Mouse (Mus musculus): ENCODE data around the gene Cnot2. TPM values are rescaled to one million over a fixed set of nuclear protein-coding genes. Genes with fewer than 3 reads are reported as not detected.

Cnot2 gene
- total RNA-seq, 2 experiments from 2014 or later, result 87.0 to 90.6 TPM

DNA sequence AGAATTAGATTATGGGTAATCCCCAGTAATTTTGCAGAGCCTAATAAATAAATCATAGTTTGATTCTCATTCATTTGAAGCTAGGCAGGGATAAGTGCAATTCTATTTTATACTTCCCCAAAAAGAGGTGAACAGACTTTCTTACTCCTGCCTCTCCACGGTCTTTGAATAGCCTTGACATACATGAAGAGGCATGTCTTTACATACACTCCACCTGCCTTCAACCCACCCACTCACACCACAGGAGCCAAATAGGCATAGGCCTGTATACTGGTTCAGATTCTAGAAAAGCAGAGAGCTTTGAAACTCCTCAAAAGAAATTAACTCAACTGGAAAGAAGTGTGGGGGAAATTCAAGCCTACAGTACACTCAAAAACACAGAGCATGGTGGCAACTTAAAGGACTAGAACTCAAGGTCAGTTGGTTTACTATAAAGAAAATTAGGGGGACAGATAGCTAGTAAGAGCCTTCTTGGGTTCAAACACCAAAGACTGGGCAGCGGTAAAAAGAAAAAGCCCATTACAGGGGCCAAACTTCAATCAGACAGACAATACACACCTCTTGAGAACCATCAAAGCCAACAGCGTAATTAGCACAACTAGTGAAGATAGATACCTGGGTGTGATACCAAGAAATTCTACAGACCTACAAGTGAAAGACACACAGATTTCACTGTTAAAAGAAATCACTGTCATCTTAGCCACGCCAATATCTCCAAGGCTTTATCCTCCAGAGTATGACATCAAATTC is 18.4 kb downstream of the Cnot2 start:
- no peak for DNase-seq

DNA sequence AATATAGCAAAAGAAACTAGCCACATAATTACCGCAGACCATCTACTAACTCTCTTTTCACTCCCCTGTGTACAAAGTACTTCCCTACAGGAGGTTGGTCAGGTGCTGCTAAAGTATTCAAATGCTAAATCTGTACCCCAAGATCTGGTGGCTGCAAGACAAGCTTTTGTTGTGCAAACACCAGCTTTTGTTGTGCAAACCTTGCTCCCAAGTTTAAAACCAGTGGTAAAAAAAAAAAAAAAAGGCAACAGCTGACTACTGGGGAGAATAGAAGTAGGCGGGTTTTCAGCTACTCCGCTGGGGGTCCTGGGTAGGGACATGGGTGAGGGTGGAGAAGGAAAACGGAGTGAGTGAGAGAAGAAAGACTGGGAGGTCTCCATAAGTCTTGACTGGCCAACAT is 19.1 kb downstream of the Cnot2 start:
- no peak for DNase-seq

DNA sequence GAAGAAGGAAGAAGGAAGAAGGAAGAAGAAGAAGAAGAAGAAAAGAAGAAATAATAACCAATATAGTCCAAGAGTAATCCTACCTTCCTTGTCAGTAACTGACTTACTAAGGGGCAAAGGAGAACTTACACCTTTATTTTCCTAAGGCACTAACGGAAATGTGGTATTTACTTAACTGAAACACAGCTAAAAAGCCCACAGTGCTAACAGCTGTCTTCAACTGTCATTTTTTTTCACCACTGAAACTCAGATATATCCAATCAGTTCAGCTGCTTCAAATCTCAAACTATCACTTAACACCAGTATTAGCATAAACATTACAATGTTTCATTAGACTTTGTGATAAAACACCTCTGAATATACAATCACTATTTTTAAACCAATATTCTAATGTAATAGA is 22.1 kb downstream of the Cnot2 start:
- no peak for DNase-seq

DNA sequence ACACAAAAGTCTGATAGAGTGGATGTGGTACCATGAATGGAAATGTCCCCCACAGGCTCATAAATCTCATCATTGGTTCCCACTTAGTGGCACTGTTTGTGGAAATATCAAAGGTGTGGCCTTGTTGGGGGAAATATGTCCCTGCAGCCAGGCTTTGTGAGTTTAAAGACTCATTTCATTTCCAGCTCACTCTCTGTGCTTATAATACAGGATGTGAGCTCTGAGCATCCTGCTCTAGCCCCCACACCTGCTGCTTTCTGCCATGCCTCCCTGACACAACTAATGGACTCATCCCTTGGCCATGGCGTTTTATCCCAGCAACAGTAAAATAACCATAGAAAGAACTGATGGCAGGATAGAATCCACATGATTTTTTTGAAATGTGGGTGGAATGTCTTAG is 24.1 kb downstream of the Cnot2 start:
- no peak for DNase-seq

DNA sequence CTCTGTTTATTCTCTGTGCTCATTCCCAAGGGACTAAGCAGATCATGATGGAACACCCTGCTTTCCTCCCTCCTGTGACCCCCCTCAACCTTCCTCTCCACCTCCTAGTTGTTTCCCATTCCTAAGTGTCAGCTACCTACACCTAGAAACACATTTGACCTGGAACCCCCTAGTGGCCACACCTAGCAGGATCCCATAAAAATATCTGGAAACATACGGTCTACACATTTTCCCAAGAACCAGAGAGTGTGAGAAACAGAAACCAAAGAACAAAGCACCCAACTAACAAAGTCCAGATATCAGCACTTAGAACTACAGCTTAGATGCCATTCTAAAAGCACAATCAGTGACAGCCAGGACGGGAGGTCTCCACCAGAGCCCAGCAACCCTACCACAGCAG is 26.9 kb downstream of the Cnot2 start:
- DNase-seq, result no peak

DNA sequence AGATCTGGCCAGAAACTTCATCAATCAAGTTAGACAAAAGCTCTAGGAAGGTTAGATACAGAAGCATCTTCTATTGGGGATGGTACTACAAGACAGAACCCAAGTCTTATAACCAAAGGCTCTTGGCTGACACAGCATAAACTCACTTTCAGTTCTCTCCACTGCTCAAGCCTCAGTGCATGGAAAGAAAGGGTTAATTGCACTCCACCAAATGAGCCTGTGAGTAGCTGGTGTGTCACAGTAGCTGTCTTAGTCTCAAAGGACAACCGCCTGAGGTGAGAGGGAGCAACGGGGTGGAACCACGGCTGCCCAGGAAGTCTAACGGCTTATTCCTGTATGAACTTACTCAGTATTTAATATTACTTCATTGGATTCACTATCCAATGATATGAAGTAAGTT is 33.4 kb downstream of the Cnot2 start:
- no peak for DNase-seq

DNA sequence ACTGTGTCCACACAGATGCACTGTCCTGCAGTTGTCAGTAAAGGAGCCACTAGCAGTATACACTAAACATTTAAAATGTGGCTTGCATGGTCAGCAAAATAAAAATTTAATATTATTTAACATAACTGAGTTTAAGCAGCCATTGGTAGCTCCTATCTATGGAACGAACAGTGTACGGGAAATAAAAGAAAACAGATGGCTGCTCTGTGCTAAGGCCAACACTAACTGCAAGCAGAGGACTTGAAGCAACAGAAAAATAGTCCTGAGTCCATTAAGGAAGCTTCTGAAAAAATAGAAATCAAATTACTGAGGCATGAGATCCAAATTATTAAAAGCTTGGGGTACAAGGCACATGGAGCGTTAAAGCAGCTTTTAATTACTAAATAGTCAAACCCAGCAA is 35.1 kb downstream of the Cnot2 start:
- DNase-seq, result no peak

DNA sequence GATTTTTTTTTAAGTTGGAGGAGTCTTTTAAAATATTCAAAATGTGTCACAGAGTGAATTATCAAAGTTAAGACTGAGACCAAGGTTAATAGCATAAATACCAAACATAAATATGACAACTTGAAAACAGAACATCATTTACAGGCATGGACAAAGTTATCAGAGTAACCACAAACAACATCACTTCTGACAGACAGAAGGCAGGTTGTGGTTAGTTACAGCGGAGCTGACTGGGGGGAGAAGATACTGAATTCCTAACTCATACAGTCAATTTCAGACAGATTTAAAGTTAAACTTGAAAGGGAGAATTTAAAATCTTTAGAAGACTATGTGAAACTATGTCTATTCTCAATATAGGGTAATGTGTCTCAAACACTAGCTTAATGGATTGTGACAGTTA is 38.2 kb downstream of the Cnot2 start:
- DNase-seq, result no peak

DNA sequence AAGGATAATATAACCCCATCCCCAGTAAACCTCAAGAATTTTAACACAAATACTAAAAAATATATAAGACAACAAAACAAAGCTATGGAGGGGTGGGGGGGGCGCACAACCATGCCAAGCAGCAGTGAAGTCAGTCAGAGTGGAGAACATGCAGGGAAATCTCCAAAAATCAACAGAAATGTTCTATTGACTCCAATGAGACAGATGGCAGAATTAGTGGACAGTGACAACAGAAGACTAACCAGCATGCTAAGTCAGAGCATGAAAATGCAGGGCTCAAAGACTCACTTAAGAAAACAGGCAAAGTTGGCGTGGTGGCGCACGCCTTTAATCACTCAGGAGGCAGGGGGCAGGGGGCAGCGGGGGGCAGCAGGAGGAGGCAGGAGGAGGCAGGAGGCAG is 40.6 kb downstream of the Cnot2 start:
- no peak for DNase-seq

DNA sequence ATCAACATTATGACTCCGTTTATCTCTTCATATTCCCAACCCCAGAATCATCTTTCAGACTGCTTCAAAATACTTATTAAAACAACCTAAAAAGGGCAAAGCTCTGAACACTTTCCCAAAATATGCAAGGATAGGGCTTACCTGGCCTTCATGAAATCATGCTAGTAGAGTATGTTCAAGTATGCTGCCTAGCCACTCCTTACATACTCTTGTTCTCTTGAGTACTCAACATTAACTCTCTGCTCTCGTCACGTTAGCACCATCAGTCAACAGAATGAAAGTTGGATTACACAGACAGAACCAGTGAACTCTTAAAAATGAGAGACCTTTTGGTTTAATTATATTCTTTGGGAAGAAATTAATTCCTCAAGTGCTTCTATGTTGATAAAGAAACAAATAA is 43.8 kb downstream of the Cnot2 start:
- no peak for DNase-seq

DNA sequence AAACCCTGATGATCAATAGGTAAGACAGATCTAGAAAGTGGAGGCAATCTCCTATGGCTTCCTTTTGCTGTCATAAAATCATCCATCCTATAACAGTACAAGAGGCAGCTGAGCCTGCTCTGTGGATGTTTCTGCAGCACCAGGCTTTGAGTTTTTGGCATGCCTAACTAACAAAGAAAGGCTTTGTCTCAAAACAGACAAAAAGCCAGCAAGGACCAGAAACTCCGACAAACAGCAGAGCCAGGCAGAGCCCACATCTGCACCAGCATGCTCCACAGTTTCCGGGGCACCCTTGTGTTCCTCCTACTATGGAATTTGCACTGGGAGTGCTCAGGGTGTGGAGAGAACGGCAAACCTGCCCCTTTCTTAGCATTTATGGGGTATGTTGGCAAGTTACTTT is 47.0 kb downstream of the Cnot2 start:
- no peak for DNase-seq

DNA sequence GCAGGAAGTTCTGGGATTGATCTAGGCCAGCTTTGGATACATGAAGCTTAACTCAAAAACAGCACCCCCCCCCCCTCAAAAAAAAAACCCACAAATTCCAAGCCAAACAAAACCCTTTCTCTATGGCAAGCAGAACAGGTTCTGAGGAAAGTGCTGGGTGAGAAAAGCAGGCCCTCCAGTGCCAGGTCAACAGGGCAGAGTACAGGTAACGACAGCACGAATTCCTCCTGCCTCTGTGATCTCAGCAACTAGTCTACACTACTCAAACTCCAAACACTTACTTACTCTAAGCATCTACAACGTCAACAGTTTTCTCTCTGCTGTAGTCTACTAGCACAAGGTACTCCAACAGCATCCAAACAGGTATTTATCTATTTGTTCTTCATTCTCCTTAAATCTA is 48.8 kb downstream of the Cnot2 start:
- DNase-seq, result no peak

DNA sequence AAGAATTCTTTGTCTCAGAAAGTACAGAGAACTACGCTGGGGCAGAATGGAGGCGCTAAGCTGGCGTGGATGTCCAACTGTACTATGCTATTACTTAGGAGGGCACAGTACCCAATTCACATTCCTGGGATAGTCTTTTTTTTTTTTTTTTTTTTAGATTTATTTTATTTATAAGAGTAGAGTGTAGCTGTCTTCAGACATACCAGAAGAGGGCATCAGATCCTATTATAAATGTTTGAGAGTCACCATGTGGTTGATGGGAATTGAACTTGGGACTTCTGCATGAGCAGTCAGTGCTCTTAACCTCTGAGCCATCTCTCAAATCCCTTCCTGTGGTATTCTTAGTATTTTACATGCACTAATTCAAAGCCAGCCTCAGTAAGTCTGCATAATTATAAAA is 50.2 kb downstream of the Cnot2 start:
- no peak for DNase-seq

DNA sequence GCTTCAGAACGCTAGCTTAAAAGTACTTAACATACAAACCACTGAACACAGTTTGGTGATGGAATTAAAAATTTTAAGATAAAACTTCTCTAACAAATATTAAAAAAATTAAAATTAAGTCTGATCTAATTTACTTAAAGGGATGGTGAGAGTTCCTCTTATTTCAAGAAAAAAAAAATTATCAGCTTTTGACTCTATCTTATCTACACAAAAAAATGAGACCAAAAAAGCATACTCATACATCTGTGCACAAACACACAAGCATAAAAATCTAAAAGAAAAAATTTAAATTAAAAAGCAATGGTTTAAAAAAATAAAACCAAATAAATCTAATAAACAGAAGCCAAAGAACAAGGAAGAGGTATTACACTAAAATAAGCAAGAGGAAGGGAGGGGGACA is 61.7 kb downstream of the Cnot2 start:
- no peak for DNase-seq

DNA sequence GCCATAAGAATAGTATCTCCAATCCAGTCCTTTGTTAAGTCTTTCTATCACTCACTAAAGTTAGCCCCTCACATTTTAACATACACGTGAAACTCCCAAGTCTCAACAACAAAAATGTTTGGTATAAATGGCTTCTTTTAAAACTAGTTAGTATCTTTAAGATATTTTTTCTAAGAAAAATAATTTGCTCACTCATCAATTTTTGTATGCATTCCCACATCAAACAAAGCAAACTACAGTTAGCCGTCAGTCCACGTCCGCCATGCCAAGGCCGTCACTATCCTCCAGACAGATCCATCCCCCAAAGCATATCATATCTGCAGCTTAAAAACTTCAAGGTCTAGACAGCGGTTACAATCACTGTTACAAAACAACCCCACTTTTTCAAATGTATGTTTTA is 65.7 kb downstream of the Cnot2 start:
- no peak for DNase-seq

DNA sequence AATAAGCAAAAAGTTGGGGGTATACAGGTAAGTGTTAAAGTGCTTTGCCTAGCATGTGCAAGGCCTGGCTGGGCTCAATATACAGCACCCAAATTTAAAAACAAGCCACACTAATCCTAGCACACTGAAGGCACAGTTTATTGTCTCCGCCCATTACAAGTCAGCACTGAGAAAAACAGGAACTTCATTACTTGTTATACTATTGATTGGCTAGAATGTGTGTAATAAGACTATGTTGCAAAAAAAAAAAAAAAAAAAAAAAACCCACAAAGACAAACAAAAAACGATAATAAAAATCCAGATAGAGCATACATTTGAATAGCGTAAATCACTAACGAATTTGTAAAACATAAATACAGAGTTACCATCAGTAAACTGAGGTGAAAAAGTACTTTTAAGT is 66.2 kb downstream of the Cnot2 start:
- DNase-seq, result no peak

DNA sequence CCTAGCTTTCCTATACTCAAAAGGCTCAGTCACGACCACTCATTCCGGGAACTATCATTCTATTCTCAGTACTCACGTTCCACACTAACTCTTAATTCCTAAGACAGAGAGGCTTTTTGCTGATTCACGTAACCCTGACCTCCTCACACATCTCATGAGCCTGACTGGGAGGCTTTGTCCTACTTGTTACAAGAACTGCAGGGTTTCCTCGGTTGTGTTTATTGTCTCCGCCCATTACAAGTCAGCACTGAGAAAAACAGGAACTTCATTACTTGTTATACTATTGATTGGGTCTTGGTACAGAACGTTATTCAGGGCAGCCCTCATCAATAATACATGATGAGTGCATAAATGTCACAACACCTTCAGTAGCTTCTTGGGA is 68.1 kb downstream of the Cnot2 start:
- DNase-seq, result no peak

DNA sequence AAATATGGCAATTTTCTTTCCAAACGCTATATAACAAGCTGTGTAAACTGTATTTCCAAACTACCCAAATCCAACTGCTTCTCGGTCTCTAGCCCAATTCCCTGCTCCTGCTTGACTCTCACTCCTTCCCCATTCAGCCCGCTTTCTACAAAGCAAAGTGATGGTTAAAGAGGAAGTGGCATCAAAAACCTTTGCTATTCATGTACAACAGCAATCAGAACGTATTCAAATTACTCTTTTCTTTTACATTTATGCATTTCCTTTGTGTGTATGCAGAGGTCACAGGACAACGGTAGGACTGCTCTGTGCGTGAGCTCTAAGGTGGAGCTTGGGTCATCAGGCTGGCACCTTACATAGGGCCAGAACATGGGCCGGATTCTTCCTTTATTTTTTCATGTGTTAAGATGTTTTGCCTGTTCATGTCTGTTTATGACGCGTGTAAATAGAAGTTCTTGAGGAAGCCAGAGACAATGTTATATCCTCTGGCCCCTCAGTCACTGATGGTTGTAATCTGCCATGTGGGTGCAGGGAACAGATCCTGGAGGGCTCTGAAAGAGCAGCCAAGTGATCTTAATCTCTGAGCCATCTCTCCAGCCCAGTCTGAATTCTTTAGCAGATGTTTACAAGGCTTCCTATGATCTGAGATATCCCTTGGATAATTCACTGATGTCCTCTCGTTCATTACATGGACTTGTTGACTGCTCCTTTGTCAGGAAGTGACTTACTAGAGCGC is 68.6 kb downstream of the Cnot2 start:
- no peak for DNase-seq

DNA sequence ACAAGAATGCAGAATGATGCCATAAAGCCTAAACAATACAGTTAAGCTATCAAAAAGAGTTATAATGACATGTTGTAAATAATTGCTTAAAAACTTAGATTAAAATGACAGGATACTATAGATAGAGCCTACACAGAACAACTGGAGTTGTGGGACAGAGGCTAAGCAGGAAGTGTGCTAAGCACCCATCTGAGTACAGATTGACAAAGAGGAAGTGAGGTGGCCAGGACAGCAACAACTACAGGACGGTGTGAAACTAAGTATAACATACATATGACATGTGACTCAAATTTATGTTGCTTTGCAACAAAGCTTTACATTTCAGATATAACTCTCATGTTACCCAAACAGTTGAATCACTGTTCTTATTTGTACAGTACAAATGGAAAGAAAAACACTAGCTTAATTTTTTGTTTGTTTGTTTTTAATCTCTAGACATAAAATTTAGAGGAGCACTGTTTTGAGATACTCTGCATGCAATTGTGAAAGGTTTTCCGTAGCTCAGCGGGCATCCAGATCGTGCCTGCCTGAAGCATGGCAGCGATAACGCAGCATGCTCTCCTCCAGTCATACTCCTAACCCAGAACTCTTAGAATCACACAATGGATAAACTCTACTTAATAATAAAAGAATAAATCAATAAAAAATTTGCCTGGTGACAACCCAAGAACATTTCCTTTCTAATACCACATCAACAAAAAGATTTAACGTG is 75.9 kb downstream of the Cnot2 start:
- no peak for DNase-seq

DNA sequence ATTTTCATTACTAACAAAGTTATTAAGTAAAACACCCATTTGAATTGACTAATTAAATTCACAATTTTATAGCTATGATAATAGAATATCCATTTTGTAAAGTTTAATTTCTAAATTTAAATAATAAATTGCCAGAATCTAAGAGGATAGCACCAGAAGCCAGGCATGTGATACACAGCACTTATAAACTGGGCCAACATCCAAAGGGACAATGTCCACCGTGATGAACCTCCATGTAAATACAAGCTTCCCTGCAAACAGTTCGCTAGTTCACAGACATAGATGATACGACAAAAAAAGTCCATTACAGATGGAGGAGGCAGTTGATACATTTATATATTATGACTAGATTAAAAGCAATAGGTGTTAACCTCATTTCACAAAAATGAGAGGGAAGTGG is 88.5 kb downstream of the Cnot2 start:
- no peak for DNase-seq

DNA sequence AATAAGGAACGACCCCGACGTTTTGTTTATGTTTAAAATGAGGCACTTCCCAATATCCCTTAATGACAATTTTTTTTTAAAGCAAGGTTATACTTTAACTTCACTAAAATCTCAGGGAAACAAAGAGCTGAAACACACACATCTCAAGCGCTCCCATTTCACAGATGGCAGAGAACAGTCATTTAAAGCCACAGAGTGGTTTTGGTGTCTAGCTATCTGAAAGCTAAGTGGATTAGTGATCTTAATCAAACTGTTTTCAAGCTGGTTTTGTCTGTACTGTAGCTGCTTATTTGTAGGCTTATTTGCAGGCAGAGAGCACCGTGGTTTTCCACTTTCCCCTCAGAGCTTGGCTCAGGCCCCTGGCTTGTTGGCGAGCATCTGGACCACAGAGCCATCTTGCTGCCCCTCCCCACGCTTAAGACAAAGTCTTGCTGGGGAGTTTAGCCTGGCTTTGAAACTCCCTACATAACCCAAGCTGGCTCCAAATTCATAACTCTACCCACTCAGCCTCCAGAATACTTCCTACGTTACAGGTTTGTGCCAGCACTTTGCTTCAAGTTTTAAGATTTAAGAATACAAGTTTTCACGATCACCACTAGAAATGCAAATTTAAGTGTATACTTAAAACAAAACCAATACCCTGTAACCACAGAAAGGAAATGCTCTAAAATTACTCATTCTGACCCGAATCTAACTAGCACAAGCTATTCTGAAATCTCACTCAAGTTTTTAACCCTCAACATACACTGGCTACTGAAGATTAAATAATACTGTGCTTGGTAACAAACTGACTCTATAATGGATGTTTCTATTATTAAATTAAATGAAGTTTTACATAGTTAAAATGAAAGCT is 94.2 kb downstream of the Cnot2 start:
- DNase-seq, result no peak

DNA sequence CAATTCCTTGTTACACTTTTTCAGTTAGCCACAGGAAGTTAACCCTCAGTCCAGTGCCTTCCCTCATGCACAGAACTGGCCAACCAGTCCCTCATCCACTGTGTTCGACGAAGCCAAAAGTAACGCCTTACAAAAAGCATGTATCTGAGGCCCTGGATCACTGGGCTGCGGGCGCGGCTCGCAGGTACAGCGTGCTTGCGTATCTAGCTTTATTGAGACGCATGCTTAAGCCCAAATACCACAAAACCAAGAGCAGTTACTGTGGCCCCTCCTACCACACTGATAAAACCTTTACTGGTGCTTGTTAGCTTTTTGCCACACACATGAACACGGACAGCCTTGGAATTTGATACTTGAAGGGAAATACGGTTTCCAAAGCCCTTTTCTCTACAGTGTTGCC is 99.4 kb downstream of the Cnot2 start:
- no peak for DNase-seq

DNA sequence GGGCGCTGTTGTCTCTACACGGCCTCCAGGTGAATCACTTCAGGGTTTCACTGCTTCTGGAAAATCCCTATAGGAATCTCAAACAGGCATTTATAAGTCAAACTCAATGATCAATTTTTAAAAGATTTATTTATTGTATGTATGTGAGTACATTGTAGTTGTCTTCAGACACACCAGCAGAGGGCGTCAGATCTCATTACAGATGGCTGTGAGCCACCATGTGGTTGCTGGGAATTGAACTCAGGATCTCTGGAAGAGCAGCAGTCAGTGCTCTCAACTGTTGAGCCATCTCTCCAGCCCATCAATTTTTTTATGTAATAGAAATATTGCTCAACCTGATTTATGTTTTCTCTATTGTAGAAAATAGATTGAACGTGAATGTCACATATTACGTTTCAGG is 100.3 kb downstream of the Cnot2 start:
- no peak for DNase-seq

All from layer of hippocampus, postnatal 36 days (tissue).